14 mouse cellular contexts compared by ENCODE assay signal in the genomic region with DNA sequence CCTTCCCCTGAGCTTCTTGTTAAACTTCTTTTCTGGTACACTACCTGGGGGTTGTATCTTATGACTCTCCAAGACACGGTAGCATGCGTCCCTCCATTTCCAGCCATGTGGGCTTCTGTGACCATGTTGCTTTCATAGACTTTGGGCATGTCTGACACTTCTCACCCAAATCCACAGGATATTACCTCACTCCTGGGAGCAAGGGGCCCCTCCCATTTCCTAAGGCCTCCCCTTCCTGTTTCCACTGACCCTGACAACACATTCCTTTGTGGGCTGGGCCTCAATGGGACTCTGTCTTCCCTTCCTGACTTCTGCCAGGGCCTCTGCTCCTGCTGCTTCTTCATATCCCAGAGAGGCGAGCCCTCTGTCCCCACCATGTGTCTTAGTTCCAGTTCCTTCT. TPM values are rescaled to one million over a fixed set of nuclear protein-coding genes. Genes with fewer than 3 reads are reported as not detected.
DNase-seq lines count a peak whose midpoint lies in the region; ATAC-seq and TF ChIP-seq lines count a peak whose summit lies in the region.
"Had no signal": no experiment of that assay in that cellular context is flagged by ENCODE, and none has a peak within 500 bp of the region (broad histone marks: within the 10 kb centered on the region; RNA-seq: fewer than 3 reads in every experiment).

No protein-coding gene starts in this region.

- no peaks in the 10 kb centered on the region for H3K27me3 ChIP-seq in liver, adult 2 months (ENCODE audit: control insufficient read depth, insufficient read depth, low read length)

- no peak overlapping the region for H3K4me3 ChIP-seq in liver, adult 2 months (ENCODE audit: insufficient read depth, low read depth, low read length)
- H3K4me3 ChIP-seq: gastrocnemius, adult 2 months; midbrain, embryonic 15.5 days had no signal

- no peaks in the 10 kb centered on the region for H3K79me2 ChIP-seq in liver, adult 2 months (ENCODE audit: control insufficient read depth, insufficient read depth, low read length)

- ATAC-seq in monocyte, adult 5-6 weeks (replicated peaks; ENCODE audit: insufficient number of reproducible peaks, low FRiP score, low TSS enrichment, poor library complexity, severe bottlenecking): no peak
- ATAC-seq: midbrain, embryonic 15.5 days had no signal

- H3K4me1 ChIP-seq in liver, adult 2 months (ENCODE audit: control insufficient read depth, insufficient read depth, low read length): peaks cover 30% of the 10 kb centered on the region
- H3K4me1 ChIP-seq: midbrain, embryonic 15.5 days had no signal

- H3K36me3 ChIP-seq in liver, adult 2 months (ENCODE audit: control insufficient read depth, insufficient read depth, low read length): no peaks in the 10 kb centered on the region
- H3K36me3 ChIP-seq: midbrain, embryonic 15.5 days had no signal

- peak overlapping the region; percentile 69 for H3K9ac ChIP-seq in liver, adult 2 months (ENCODE audit: low read depth, low read length)
- H3K9ac ChIP-seq: midbrain, embryonic 15.5 days had no signal

- intact Hi-C loops in gastrocnemius, postnatal 36 days (cut with DNase I): no loop called here

- peak; percentile 45 for DNase-seq in adrenal gland, postnatal 14 days
- no peak for DNase-seq in adrenal gland, postnatal 10 days
- DNase-seq in monocyte, adult 2 months (ENCODE audit: low read depth in 1 of 2, low spot score in 2 of 2): peak; percentile 29 to 49
- peak; percentile 88 for DNase-seq in liver, adult 2 months (ENCODE audit: extremely low read depth, low read depth, low spot score)
- DNase-seq in neural tube, embryonic 10.5 days (ENCODE audit: extremely low spot score, low spot score): no peak
- DNase-seq in left cerebral cortex, adult 18-20 months (ENCODE audit: low spot score in 2 of 2): no peak
- no peak for DNase-seq in gastrocnemius, postnatal 36 days
- DNase-seq: cerebellum, adult 18-20 months; gastrocnemius, adult 2 months; kidney, adult 8-10 months had no signal

- H3K27ac ChIP-seq in liver, adult 2 months (replicated peaks; ENCODE audit: insufficient read depth, low read depth, low read length): peak overlapping the region; percentile 97
- H3K27ac ChIP-seq: gastrocnemius, adult 2 months; midbrain, embryonic 15.5 days had no signal

- TF ChIP-seq POLR2A in liver, adult 2 months (IDR thresholded peaks at IDR 0.05; ENCODE audit: extremely low read depth, insufficient read depth, low read length): no peak

- 31% methylated on average over 3 of the region's 3 CpGs for WGBS in liver, adult 2 months

- no peak for TF ChIP-seq CTCF in liver, adult 2 months (IDR thresholded peaks at IDR 0.05; ENCODE audit: low read depth, low read length)

RNA-seq across cellular contexts. Expression of gene Apoa5, which starts 10.9 kb away (rescaled TPM):
- total RNA-seq in adrenal gland, postnatal 14 days (2021): 4.7 and 74.9 TPM in 2 replicates
- total RNA-seq in adrenal gland, postnatal 10 days (2021): 10 to 100 TPM; 31.4 to 92.9 TPM
- not detected in 3 replicates for total RNA-seq in monocyte, adult 5-6 weeks (2017)
- total RNA-seq in liver, adult 2 months (2014; rRNA removed): 771 and 1,014 TPM in 2 replicates
- polyA plus RNA-seq in liver, adult 2 months (2012; rRNA removed): 2,298 and 3,079 TPM in 2 replicates
- not detected for total RNA-seq in left cerebral cortex, adult 18-20 months (2021)
- under 1 TPM in 1 of 2 experiments, not detected in 1; 0.18 TPM for total RNA-seq in gastrocnemius, postnatal 36 days (2021)
- total RNA-seq: gastrocnemius, adult 2 months; left cerebral cortex, postnatal 10 days had no signal
- polyA plus RNA-seq: midbrain, embryonic 15.5 days; stomach, embryonic 14.5 days had no signal

RNA-seq across cellular contexts. Expression of gene Zpr1, which starts 15.3 kb away (rescaled TPM):
- total RNA-seq in adrenal gland, postnatal 14 days (2021): 44.3 and 52.0 TPM in 2 replicates
- 10 to 100 TPM; 28.9 to 35.5 TPM for total RNA-seq in adrenal gland, postnatal 10 days (2021)
- total RNA-seq in monocyte, adult 5-6 weeks (2017): 29.9 to 42.5 TPM (median 32.2 TPM) in 3 replicates
- 25.9 and 42.4 TPM in 2 replicates for total RNA-seq in liver, adult 2 months (2014; rRNA removed)
- polyA plus RNA-seq in liver, adult 2 months (2012; rRNA removed): 19.5 and 23.0 TPM in 2 replicates
- 10 to 100 TPM; 39.4 to 40.4 TPM for total RNA-seq in left cerebral cortex, adult 18-20 months (2021)
- 10 to 100 TPM; 21.1 to 28.3 TPM for total RNA-seq in gastrocnemius, postnatal 36 days (2021)

RNA-seq across cellular contexts. Expression of gene Apoa4, which starts 17.1 kb away (rescaled TPM):
- total RNA-seq in adrenal gland, postnatal 14 days (2021): 0.86 and 4.1 TPM in 2 replicates
- 1 to 10 TPM; 2.9 to 8.5 TPM for total RNA-seq in adrenal gland, postnatal 10 days (2021)
- not detected in 3 replicates for total RNA-seq in monocyte, adult 5-6 weeks (2017)
- 187 and 323 TPM in 2 replicates for total RNA-seq in liver, adult 2 months (2014; rRNA removed)
- polyA plus RNA-seq in liver, adult 2 months (2012; rRNA removed): 177 and 239 TPM in 2 replicates
- not detected for total RNA-seq in left cerebral cortex, adult 18-20 months (2021)
- not detected for total RNA-seq in gastrocnemius, postnatal 36 days (2021)
- total RNA-seq: gastrocnemius, adult 2 months; left cerebral cortex, postnatal 10 days had no signal

RNA-seq across cellular contexts. Expression of gene Apoc3, which starts 22.1 kb away (rescaled TPM):
- 9.9 and 222 TPM in 2 replicates for total RNA-seq in adrenal gland, postnatal 14 days (2021)
- 10 to 100 TPM; 25.1 to 63.1 TPM for total RNA-seq in adrenal gland, postnatal 10 days (2021)
- total RNA-seq in monocyte, adult 5-6 weeks (2017): not detected in 3 replicates
- 2,319 and 2,365 TPM in 2 replicates for total RNA-seq in liver, adult 2 months (2014; rRNA removed)
- 8,710 and 9,739 TPM in 2 replicates for polyA plus RNA-seq in liver, adult 2 months (2012; rRNA removed)
- total RNA-seq in left cerebral cortex, adult 18-20 months (2021): 1 to 10 TPM in 1 of 2 experiments, not detected in 1; 1.9 TPM
- under 1 TPM; 0.44 to 0.89 TPM for total RNA-seq in gastrocnemius, postnatal 36 days (2021)
- total RNA-seq: gastrocnemius, adult 2 months; left cerebral cortex, postnatal 10 days had no signal
- polyA plus RNA-seq: midbrain, embryonic 15.5 days; stomach, embryonic 14.5 days had no signal

RNA-seq across cellular contexts. Expression of gene Bud13, which starts 25.3 kb away (rescaled TPM):
- 9.3 and 16.2 TPM in 2 replicates for total RNA-seq in adrenal gland, postnatal 14 days (2021)
- 10 to 100 TPM in 1 of 2 experiments, 1 to 10 TPM in 1; 9.5 to 10.4 TPM for total RNA-seq in adrenal gland, postnatal 10 days (2021)
- 17.8 to 28.9 TPM (median 25.2 TPM) in 3 replicates for total RNA-seq in monocyte, adult 5-6 weeks (2017)
- total RNA-seq in liver, adult 2 months (2014; rRNA removed): 2.6 and 3.0 TPM in 2 replicates
- 3.2 and 3.6 TPM in 2 replicates for polyA plus RNA-seq in liver, adult 2 months (2012; rRNA removed)
- 10 to 100 TPM; 11.2 to 12.0 TPM for total RNA-seq in left cerebral cortex, adult 18-20 months (2021)
- total RNA-seq in gastrocnemius, postnatal 36 days (2021): 1 to 10 TPM; 7.1 to 8.6 TPM

Comparison
In these comparisons a context has a peak if more than half of its experiments do, and no peak if none do; other contexts are left out.
1. DNase-seq: peak in adrenal gland, postnatal 14 days (single experiment), monocyte, adult 2 months (2 of 2) and liver, adult 2 months (single experiment); none in adrenal gland, postnatal 10 days (single experiment), neural tube, embryonic 10.5 days (single experiment), left cerebral cortex, adult 18-20 months (0 of 2) and gastrocnemius, postnatal 36 days (0 of 2).
2. RNA of gene Apoa4, which starts 17.1 kb away (total RNA-seq): 187 to 323 TPM in liver, adult 2 months; 2.9 to 8.5 TPM in adrenal gland, postnatal 10 days, 0.86 to 4.1 TPM in adrenal gland, postnatal 14 days, not detected in gastrocnemius, postnatal 36 days, not detected in monocyte, adult 5-6 weeks and not detected in left cerebral cortex, adult 18-20 months; every median in the first group is over 10 times any median in the second.